Mouse (Mus musculus) limb, embryonic 11.5 days (tissue): ENCODE results near the gene Slc18b1. TPM values are rescaled to one million over a fixed set of nuclear protein-coding genes. Genes with fewer than 3 reads are reported as not detected.

ENCODE experiments used
- ATAC-seq: fragments of 200-750 bp; cut with Nextera tagmentation; 2 replicates; pipeline ENCODE4 v1.8.0; 2017; ENCODE audit warnings: low read depth; ENCODE audit not compliant: insufficient number of reproducible peaks, low FRiP score, low TSS enrichment
- DNase-seq: peaks from one replicate; pipeline ENCODE4 v3.0.0-alpha.2; 2015; ENCODE audit warnings: low spot score
- H3K27ac ChIP-seq: fragments of 300-500 bp; sonication (generic); replicated peaks from 2 replicates; pipeline ENCODE4 v1.5.1; 2014; ENCODE audit warnings: low read depth, mild to moderate bottlenecking, low read length
- H3K27me3 ChIP-seq: fragments of 300-500 bp; sonication (generic); 2 replicates; pipeline ENCODE4 v1.6.1; 2014; ENCODE audit warnings: mild to moderate bottlenecking, low read length, mixed read lengths; ENCODE audit not compliant: control insufficient read depth, insufficient read depth
- H3K36me3 ChIP-seq: fragments of 300-500 bp; sonication (generic); 2 replicates; pipeline ENCODE4 v1.6.1; 2014; ENCODE audit warnings: mild to moderate bottlenecking, low read length, moderate library complexity, mixed read lengths; ENCODE audit not compliant: control insufficient read depth, insufficient read depth
- H3K4me1 ChIP-seq: fragments of 300-500 bp; sonication (generic); 2 replicates; pipeline ENCODE4 v1.6.1; 2014; ENCODE audit warnings: low read length, mixed read lengths; ENCODE audit not compliant: control insufficient read depth, insufficient read depth
- H3K4me2 ChIP-seq: fragments of 300-500 bp; sonication (generic); 2 replicates; pipeline ENCODE4 v1.6.1; 2014; ENCODE audit warnings: low read depth, mild to moderate bottlenecking, moderate library complexity; ENCODE audit not compliant: severe bottlenecking
- H3K4me3 ChIP-seq: fragments of 300-500 bp; sonication (generic); 2 replicates; pipeline ENCODE4 v1.5.1; 2014; ENCODE audit warnings: low read depth, low read length
- H3K9ac ChIP-seq: fragments of 300-500 bp; sonication (generic); 2 replicates; pipeline ENCODE4 v1.6.1; 2014; ENCODE audit warnings: mild to moderate bottlenecking, low read length
- H3K9me3 ChIP-seq: fragments of 300-500 bp; sonication (generic); 2 replicates; pipeline ENCODE4 v1.6.1; 2016; ENCODE audit warnings: low read length; ENCODE audit not compliant: control insufficient read depth
- WGBS: fragments of 180-500 bp; shearing (Covaris S2); extraction: QIAGEN DNeasy Blood & Tissue Kit; methylation state at CpG from one replicate; pipeline ENCODE4 v1.1.7; 2014; 5-methylcytosine and 5-hydroxymethylcytosine counted together
- polyA plus RNA-seq: library from polyadenylated mRNA; unstranded; fragments of >200 nt; fragmentation: Nextera tagmentation; extraction: Ambion mirVana; gene quantifications from 2 replicates; pipeline ENCODE4 v1.2.1, GENCODE M21; 2014

Gene Slc18b1
- polyA plus RNA-seq: 19.9 and 24.3 TPM in 2 replicates

- 0 out of 2 replicates have a peak, but pooled peaks have one; percentile 17 for ATAC-seq
- Histone ChIP-seq H3K4me3 (peak within 1 kb of the TSS; percentile 64), H3K9ac (peak within 1 kb of the TSS; percentile 87), H3K4me2 (peak within 1 kb of the TSS; percentile 59), H3K36me3 (no peaks in the 10 kb centered on the region), H3K9me3 (no peaks in the 10 kb centered on the region), H3K27ac (no peak within 1 kb of the TSS), H3K27me3 (no peaks in the 10 kb centered on the region), H3K4me1 (no peaks in the 10 kb centered on the region)
- 6% methylated on average over 43 of the region's 43 CpGs for WGBS
- DNase-seq: peak; percentile 75
Observed at GRCm38 (mm10) chr10:23796551-23797503, at the start of gene Slc18b1. Gene Slc18b1, plus strand, starts transcription at chr10:23796986.

DNA sequence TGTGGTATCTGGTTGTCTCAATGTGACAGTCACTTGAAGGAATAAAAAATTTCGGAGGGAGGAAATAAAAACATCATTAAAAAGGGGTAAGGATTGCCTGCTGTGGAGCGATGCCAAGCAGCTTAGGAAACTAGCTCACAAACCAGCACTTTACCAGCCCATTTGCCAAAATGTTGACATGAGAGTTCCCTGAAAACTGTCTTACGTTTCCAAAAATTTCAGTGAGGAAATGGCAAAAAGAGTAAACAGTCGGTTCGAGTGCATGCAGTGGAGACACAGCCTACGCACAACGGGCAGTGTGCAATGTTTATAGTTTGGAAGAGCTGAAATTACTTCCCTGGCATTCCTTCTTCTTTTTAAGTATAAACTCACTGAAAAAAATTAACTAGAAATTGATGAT is 42.6 kb upstream of the Slc18b1 start:
- ATAC-seq (no peak), DNase-seq (no peak)
- no peaks in the 10 kb centered on the region for H3K9me3 ChIP-seq
- no peaks in the 10 kb centered on the region; the same call in 1 of the 2 replicates for H3K36me3 ChIP-seq
- no peak overlapping the region for H3K4me3 ChIP-seq
- no peak overlapping the region for H3K27ac ChIP-seq
- no peaks in the 10 kb centered on the region for H3K27me3 ChIP-seq
- H3K9ac ChIP-seq: no peak overlapping the region
- WGBS: 54% methylated on average over 7 of the region's 7 CpGs
- H3K4me1 ChIP-seq: no peaks in the 10 kb centered on the region
- H3K4me2 ChIP-seq: no peak overlapping the region

DNA sequence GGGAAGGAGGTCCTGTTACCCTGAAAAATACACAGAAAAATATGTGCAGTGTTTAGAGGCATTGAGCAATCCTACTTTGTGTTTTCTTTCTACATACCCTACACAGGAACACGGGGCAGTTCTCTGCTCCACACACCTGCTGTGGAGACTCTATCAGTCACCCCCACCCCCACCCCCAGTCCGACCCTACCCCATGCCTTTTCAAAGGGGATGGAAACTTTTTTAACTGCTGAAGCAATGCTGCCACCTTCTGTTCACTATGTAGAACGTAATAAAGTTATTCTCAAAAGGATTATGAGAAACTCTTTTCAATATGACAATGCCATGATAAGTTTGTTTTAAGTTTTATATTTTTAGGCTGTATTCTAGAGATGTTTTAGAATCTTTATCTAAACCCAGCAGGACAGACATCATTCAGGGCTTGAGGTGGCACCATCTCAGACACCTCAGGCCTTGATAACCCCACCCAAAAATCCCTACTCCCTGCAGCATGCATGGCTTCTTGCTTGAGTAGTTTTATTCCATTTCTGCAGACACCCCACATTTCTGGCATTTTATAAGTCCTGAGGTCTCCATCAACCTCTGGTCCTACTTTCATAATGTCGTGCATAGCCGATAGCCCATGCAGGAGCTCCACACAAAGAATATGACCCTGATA is 19.4 kb upstream of the Slc18b1 start:
- Histone ChIP-seq H3K4me3 (no peak overlapping the region), H3K27ac (no peak overlapping the region), H3K9me3 (no peaks in the 10 kb centered on the region), H3K36me3 (no peaks in the 10 kb centered on the region), H3K27me3 (no peaks in the 10 kb centered on the region), H3K9ac (no peak overlapping the region), H3K4me2 (no peak overlapping the region), H3K4me1 (no peaks in the 10 kb centered on the region)
- 38% methylated on average over 5 of the region's 5 CpGs for WGBS
- DNase-seq (no peak), ATAC-seq (no peak)

DNA sequence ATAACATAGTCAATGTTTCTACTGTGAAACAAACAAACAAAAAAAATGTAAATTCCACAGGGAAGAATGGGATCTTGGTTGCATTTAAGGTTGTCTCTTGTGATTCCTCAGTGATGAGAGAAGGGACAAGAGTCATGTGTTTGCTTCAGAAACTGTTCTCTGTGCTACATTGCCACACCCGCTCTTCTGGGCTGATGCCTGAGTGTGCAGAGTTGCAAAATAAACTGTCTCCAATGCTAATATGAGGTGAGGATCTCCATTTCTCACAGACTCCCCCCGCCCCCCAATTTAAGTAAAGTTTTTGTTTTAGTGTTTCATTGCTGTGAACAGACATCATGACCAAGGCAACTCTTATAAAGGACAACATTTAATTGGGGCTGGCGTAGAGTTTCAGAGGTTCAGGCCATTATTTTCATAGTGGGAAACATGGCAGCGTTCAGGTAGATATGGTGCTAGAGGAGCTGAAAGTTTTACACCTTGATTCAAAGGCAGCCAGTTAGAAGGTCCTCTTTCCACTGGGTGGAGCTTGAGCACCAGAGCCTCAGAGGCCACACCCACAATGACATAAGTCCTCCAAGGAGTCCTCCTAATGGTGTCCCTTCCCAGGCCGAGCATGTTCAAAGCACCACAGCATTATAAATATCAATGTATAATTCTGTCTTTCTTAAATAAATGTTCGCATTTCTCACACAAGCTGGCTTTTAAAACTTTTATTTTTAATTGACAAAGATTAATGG is 16.1 kb upstream of the Slc18b1 start:
- Histone ChIP-seq H3K4me1 (peaks cover 2% of the 10 kb centered on the region; the same call in 1 of the 2 replicates), H3K27ac (no peak overlapping the region), H3K9me3 (no peaks in the 10 kb centered on the region), H3K4me2 (no peak overlapping the region), H3K27me3 (no peaks in the 10 kb centered on the region), H3K4me3 (no peak overlapping the region), H3K9ac (no peak overlapping the region), H3K36me3 (peaks cover 5% of the 10 kb centered on the region)
- DNase-seq (no peak), ATAC-seq (no peak)
- 83% methylated on average over 6 of the region's 6 CpGs for WGBS

DNA sequence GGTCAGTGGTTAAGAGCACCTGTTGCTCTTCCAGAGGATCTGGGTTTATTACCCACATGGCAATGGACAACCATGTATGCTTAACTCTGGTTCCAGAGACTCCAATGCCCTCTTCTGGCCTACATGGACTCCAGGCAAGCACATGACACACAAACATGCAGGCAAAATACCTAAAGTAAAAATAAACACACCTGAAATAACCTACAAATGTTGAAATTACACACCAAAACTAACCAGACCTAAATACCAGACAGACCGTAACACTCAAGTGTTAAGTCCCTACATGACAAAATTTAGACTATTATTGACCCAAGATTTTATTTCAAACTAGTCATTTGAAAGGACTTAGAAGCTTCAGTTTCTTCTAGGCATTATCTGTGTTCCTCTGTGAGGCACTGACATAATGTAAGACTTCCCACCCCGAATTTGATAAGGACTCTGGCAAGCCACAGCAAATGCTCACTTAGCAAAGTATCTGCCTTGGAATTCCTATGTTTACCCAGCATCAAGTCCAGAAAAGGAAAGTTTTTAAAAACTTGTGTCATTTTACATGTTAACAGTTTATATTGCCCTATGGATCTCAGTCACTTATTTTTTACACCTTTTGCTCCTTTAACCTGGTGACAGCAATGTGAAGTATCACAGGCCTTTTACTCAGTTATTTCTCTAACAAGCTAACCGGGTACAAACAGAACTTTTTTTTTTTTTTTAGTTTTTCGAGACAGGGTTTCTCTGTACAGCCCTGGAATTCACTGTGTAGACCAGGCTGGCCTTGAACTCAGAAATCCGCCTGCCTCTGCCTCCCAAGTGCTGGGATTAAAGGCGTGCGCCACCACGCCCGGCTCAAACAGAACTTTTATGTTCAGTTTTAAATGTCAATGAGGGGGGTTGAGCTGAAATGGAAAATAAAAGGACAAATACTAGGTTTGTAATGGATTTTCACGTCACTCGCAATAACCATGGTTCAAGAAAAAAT is 14.7 kb upstream of the Slc18b1 start:
- Histone ChIP-seq H3K9ac (no peak overlapping the region), H3K4me1 (peaks cover 7% of the 10 kb centered on the region; the same call in 1 of the 2 replicates), H3K4me3 (no peak overlapping the region), H3K27me3 (no peaks in the 10 kb centered on the region), H3K4me2 (no peak overlapping the region), H3K36me3 (peaks cover 5% of the 10 kb centered on the region), H3K27ac (no peak overlapping the region), H3K9me3 (no peaks in the 10 kb centered on the region)
- no peak for ATAC-seq
- no peak for DNase-seq
- WGBS: 83% methylated on average over 11 of the region's 11 CpGs

DNA sequence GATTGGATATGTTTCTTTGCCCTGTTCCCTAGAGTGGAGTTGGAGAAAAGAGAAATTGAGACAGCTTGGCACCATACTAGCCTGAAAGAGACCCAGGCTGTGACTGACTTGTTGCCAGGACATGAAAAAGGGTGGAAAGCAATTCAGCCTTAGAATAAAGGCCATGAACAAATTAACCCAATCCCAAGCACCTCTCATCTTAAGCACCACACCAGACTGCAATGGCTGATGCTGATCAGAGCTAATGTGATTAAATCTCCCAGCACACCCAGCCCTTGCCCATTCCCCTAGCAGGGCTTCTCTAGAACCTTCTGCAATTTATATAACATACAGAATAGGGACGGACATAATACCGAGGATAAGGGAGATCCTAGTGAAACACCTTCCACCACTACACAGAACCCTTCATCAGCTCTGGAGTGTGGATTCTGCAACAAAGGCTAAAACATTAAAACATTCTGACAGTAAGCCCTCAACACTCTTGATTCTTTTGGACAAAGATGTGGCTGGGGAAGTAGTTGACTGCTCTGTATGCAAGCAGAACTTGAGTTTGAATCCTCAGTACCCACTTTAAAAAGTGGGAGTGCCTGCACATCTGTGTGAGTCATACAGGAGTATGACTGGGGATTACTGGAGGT is 13.8 kb upstream of the Slc18b1 start:
- Histone ChIP-seq H3K4me1 (peaks cover 7% of the 10 kb centered on the region; the same call in 1 of the 2 replicates), H3K4me3 (no peak overlapping the region), H3K27me3 (no peaks in the 10 kb centered on the region), H3K36me3 (peaks cover 5% of the 10 kb centered on the region), H3K9me3 (no peaks in the 10 kb centered on the region), H3K9ac (no peak overlapping the region), H3K27ac (no peak overlapping the region), H3K4me2 (no peak overlapping the region)
- DNase-seq (no peak), ATAC-seq (no peak)
- 28% methylated on average over 2 of the region's 2 CpGs for WGBS

DNA sequence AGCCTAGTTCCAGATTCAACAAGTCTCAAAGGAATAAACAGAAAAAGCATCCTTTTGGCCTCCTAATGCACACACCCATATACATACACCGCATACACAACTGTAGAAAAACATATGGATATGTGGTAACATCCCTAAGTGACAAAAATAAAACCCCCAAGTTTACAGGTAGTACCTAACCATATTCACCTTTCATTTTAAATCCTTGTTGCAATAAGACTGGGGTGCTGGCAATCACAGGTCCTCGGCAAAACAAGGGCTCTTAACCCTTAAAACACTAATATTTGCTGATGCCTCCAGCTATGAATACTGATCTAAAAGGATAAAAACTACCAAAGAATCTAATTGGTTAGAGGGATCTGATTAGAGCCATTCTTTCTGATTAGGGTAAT is 13.3 kb upstream of the Slc18b1 start:
- no peak overlapping the region for H3K4me3 ChIP-seq
- ATAC-seq (no peak), DNase-seq (no peak)
- no peaks in the 10 kb centered on the region for H3K27me3 ChIP-seq
- H3K36me3 ChIP-seq: peaks cover 5% of the 10 kb centered on the region
- H3K9me3 ChIP-seq: no peaks in the 10 kb centered on the region
- no peak overlapping the region for H3K27ac ChIP-seq
- no peak overlapping the region for H3K4me2 ChIP-seq
- no peak overlapping the region for H3K9ac ChIP-seq
- H3K4me1 ChIP-seq: peaks cover 11% of the 10 kb centered on the region; the same call in 1 of the 2 replicates
- 27% methylated on average over 2 of the region's 2 CpGs for whole genome bisulfite sequencing
